Comparison of ENCODE assay signal across 19 mouse cellular contexts in the genomic region with DNA sequence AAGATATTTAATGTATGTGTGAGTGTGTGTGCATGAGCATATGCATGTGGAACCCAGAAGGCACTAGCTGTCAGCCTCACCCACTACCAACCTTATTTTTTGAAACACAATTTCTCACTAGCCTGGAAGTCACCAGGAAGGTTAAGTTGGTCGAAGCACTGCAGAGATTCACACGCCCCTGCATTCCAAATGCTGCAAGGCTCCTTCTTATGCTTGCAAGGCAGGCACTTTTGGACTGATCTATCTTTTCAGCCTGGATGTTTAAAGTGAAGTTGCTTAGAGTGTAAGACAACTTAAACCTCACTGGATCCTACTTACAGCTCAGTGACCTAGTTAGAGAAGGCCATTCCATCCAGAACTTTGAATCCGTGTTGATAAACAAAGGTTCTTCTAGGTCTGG. TPM values are rescaled to one million over a fixed set of nuclear protein-coding genes. Genes with fewer than 3 reads are reported as not detected.
"Had no signal": no experiment of that assay in that cellular context is flagged by ENCODE, and none has a peak within 500 bp of the region (broad histone marks: within the 10 kb centered on the region; RNA-seq: fewer than 3 reads in every experiment).

No protein-coding gene starts in this region.

- H3K4me2 ChIP-seq: lung, embryonic 15.5 days; midbrain, embryonic 12.5 days; neural tube, embryonic 12.5 days; stomach, embryonic 15.5 days had no signal

- H3K9ac ChIP-seq: liver, postnatal 0 days; lung, embryonic 15.5 days; midbrain, embryonic 12.5 days; neural tube, embryonic 12.5 days; stomach, embryonic 15.5 days had no signal

- H3K4me3 ChIP-seq: lung, embryonic 15.5 days; megakaryocyte, embryonic 14.5 days; midbrain, embryonic 12.5 days; neural tube, embryonic 12.5 days; stomach, embryonic 15.5 days had no signal

- H3K27ac ChIP-seq: lung, embryonic 15.5 days; macrophage; midbrain, embryonic 12.5 days; neural tube, embryonic 12.5 days; stomach, embryonic 15.5 days; stomach, postnatal 0 days had no signal

- H3K36me3 ChIP-seq: lung, embryonic 15.5 days; midbrain, embryonic 12.5 days; neural tube, embryonic 12.5 days; stomach, embryonic 15.5 days had no signal

- DNase-seq: liver, postnatal 0 days; lung, adult 2 months; lung, postnatal 14 days; lung, postnatal 36 days; midbrain, embryonic 14.5 days; right cerebral cortex, postnatal 14 days; thymus, adult 2 months; thymus, postnatal 25 days; thymus, postnatal 4 days had no signal

- H3K27me3 ChIP-seq: lung, embryonic 15.5 days; megakaryocyte, embryonic 14.5 days; midbrain, embryonic 12.5 days; neural tube, embryonic 12.5 days; stomach, embryonic 15.5 days had no signal

- H3K4me1 ChIP-seq: megakaryocyte, embryonic 14.5 days; midbrain, embryonic 12.5 days; neural tube, embryonic 12.5 days; stomach, embryonic 15.5 days had no signal

- ATAC-seq: liver, postnatal 0 days; lung, postnatal 0 days had no signal

- H3K9me3 ChIP-seq: lung, embryonic 15.5 days; midbrain, embryonic 12.5 days; neural tube, embryonic 12.5 days; stomach, embryonic 15.5 days had no signal

RNA-seq across cellular contexts. Expression of a gene that starts 56.7 kb away (rescaled TPM):
- total RNA-seq: monocyte, adult 5-6 weeks; neutrophil, adult 5-6 weeks had no signal
- polyA plus RNA-seq: macrophage had no signal
